Mouse (Mus musculus) limb, embryonic 14.5 days (tissue): ENCODE measurements around the gene Usp10. TPM values are rescaled to one million over a fixed set of nuclear protein-coding genes. Genes with fewer than 3 reads are reported as not detected.

ENCODE experiments used
- ATAC-seq: fragments of 200-750 bp; cut with Nextera tagmentation; 2 replicates; pipeline ENCODE4 v1.8.0; 2017; ENCODE audit warnings: low read depth, moderate number of reproducible peaks, moderate TSS enrichment; ENCODE audit not compliant: low FRiP score
- DNase-seq: peaks from one replicate; pipeline ENCODE4 v3.0.0-alpha.2; 2015; ENCODE audit warnings: low spot score
- H3K27ac ChIP-seq: fragments of 300-500 bp; sonication (generic); replicated peaks from 2 replicates; pipeline ENCODE4 v1.5.1; 2014; ENCODE audit warnings: low read depth, mild to moderate bottlenecking, low read length, moderate library complexity, mixed read lengths
- H3K27me3 ChIP-seq: fragments of 300-500 bp; sonication (generic); 2 replicates; pipeline ENCODE4 v1.6.1; 2014; ENCODE audit warnings: low read length, mixed read lengths; ENCODE audit not compliant: control insufficient read depth, insufficient read depth
- H3K36me3 ChIP-seq: fragments of 300-500 bp; sonication (generic); 2 replicates; pipeline ENCODE4 v1.6.1; 2014; ENCODE audit warnings: mild to moderate bottlenecking, low read length, moderate library complexity, mixed read lengths; ENCODE audit not compliant: control insufficient read depth, insufficient read depth
- H3K4me1 ChIP-seq: fragments of 300-500 bp; sonication (generic); 2 replicates; pipeline ENCODE4 v1.6.1; 2014; ENCODE audit warnings: antibody characterized with exemption, low read length, mixed read lengths; ENCODE audit not compliant: control insufficient read depth, insufficient read depth
- H3K4me2 ChIP-seq: fragments of 300-500 bp; sonication (generic); replicated peaks from 2 replicates; pipeline ENCODE4 v1.6.1; 2014; ENCODE audit warnings: low read depth, mild to moderate bottlenecking, low read length, moderate library complexity; ENCODE audit not compliant: severe bottlenecking
- H3K4me3 ChIP-seq: fragments of 300-500 bp; sonication (generic); replicated peaks from 2 replicates; pipeline ENCODE4 v1.5.1; 2014; ENCODE audit warnings: low read length
- H3K9ac ChIP-seq: fragments of 300-500 bp; sonication (generic); 2 replicates; pipeline ENCODE4 v1.6.1; 2014; ENCODE audit warnings: mild to moderate bottlenecking, low read depth, low read length, moderate library complexity; ENCODE audit not compliant: severe bottlenecking
- H3K9me3 ChIP-seq: fragments of 300-500 bp; sonication (generic); 2 replicates; pipeline ENCODE4 v1.6.1; 2016; ENCODE audit warnings: low read length; ENCODE audit not compliant: control insufficient read depth
- POLR2A ChIP-seq: fragments of 200-500 bp; IDR thresholded peaks from 2 replicates; pipeline ENCODE4 v1.8.0; 2012; ENCODE audit warnings: inconsistent platforms, mild to moderate bottlenecking, moderate library complexity, borderline replicate concordance; ENCODE audit not compliant: insufficient read depth, insufficient read length; ENCODE audit errors: extremely low read depth
- whole genome bisulfite sequencing: fragments of 180-500 bp; shearing (Covaris S2); extraction: QIAGEN DNeasy Blood & Tissue Kit; methylation state at CpG from one replicate; pipeline ENCODE4 v1.1.7; 2014; 5-methylcytosine and 5-hydroxymethylcytosine counted together
- polyA plus RNA-seq, 2 experiments: library from polyadenylated mRNA; depleted of rRNA in 1 of 2; stranded (reverse) in 1 of 2; unstranded in 1 of 2; fragments of >200 nt; fragmentation: Nextera tagmentation in 1 of 2; extraction: Ambion mirVana in 1 of 2; gene quantifications; 2 replicates each; pipeline versions ENCODE4 v1.2.1 to v1.2.3; 2012 to 2014

The Usp10 gene
- polyA plus RNA-seq, 2 experiments, result 95.9 to 131 TPM

DNA sequence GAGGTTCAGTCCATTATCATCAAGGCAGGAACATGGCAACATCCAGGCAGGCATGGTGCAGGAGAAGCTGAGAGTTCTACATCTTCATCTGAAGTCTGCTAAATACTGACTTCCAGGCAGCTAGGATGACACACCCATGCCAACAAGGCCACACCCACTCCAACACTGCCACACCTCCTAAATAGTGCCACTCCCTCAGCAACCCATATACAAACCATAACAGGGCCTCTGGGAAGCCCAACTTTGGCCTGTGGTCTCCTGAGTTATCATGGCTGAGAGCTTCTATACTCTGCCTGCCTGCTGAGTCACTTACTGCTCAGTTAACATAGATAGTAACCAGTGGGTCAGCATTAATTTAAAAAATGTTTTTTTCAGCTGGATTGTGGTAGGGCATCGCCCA is 37.0 kb upstream of the Usp10 start:
- Histone ChIP-seq H3K4me3 (no peak overlapping the region), H3K36me3 (peaks cover 38% of the 10 kb centered on the region), H3K27me3 (no peaks in the 10 kb centered on the region), H3K4me1 (no peaks in the 10 kb centered on the region), H3K4me2 (no peak overlapping the region), H3K9me3 (peaks cover 9% of the 10 kb centered on the region; the same call in 1 of the 2 replicates), H3K9ac (no peak overlapping the region), H3K27ac (no peak overlapping the region)
- ATAC-seq (no peak), DNase-seq (no peak)
- TF ChIP-seq POLR2A, result no peak
- 95% methylated on average over 1 of the region's 1 CpGs for WGBS

DNA sequence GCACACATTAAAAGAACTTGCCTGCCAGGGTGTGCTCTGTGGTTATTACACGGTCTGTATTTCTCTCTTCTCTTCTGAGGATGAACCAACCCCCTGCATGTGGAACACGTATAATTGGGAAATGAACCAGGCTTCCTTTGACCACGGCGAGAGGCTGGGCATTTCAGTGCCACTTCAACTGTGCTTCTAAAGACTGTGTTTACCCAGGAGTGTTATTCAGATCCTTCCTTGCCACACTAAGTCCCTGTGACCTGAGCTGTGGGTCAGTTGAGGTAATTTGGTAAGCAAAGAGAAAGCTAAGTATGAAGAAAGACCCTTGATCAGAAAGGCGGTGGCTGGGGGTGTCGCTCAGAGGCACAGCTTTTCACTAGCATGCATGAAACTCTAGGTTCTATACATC is 28.9 kb upstream of the Usp10 start:
- Histone ChIP-seq H3K4me1 (no peaks in the 10 kb centered on the region), H3K36me3 (peaks cover 5% of the 10 kb centered on the region; the same call in 1 of the 2 replicates), H3K4me3 (no peak overlapping the region), H3K9ac (no peak overlapping the region), H3K27me3 (no peaks in the 10 kb centered on the region), H3K9me3 (no peaks in the 10 kb centered on the region), H3K4me2 (no peak overlapping the region), H3K27ac (no peak overlapping the region)
- no peak for TF ChIP-seq POLR2A
- ATAC-seq, result no peak
- DNase-seq, result no peak
- 60% methylated on average over 6 of the region's 6 CpGs for WGBS

DNA sequence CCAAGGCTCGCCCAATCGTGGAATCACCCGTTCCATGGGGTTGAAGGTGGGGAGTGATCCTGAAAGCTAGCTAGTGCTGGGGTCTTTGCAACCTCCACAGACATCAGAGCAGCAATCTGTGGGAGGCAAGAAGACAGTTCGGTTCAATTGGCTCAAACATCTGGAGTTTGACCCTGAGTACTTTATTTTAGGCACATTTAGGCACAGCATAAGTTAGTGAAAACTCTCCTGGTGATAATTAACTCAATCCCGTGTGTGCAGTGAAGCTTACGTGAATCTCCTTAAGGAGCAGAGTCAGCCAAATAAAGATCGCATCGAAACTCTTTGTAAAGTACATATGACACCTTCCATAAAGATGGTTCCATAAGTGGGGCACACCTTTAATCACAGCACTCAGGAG is 28.2 kb upstream of the Usp10 start:
- WGBS, result 63% methylated on average over 8 of the region's 8 CpGs
- DNase-seq, result no peak
- TF ChIP-seq POLR2A, result no peak

DNA sequence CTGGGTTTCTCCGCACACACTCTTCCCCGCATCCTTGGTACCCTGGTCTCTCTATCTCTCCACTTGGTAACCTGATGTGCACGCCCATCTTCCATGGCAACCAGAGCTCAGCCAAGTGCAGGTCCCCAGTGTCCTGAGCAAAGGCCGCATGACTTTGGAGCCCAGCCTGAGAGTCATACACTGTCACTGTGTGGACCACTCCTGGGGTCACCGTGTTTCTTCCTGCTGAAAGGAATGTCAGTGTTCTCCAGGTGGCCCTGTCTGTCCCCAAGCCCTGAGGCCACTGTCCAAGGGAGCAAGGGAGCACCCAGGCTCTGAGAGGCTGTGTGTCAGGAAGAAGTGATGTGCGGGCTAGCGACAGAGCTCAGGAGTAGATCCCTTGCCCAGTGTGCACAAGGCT is 26.9 kb upstream of the Usp10 start:
- Histone ChIP-seq H3K4me2 (no peak overlapping the region), H3K27me3 (no peaks in the 10 kb centered on the region), H3K9me3 (no peaks in the 10 kb centered on the region), H3K27ac (no peak overlapping the region), H3K36me3 (no peaks in the 10 kb centered on the region), H3K9ac (no peak overlapping the region), H3K4me1 (no peaks in the 10 kb centered on the region), H3K4me3 (no peak overlapping the region)
- 90% methylated on average over 7 of the region's 7 CpGs for WGBS
- no peak for DNase-seq
- ATAC-seq, result no peak
- no peak for TF ChIP-seq POLR2A

More for the DNA sequence above, 28.2 kb upstream of the Usp10 start:
- no peak overlapping the region for H3K4me2 ChIP-seq
- no peaks in the 10 kb centered on the region for H3K4me1 ChIP-seq
- H3K36me3 ChIP-seq, result peaks cover 3% of the 10 kb centered on the region; the same call in 1 of the 2 replicates
- no peaks in the 10 kb centered on the region for H3K9me3 ChIP-seq
- H3K27ac ChIP-seq, result no peak overlapping the region
- H3K9ac ChIP-seq, result no peak overlapping the region
- no peak overlapping the region for H3K4me3 ChIP-seq
- H3K27me3 ChIP-seq, result no peaks in the 10 kb centered on the region
- ATAC-seq, result no peak

DNA sequence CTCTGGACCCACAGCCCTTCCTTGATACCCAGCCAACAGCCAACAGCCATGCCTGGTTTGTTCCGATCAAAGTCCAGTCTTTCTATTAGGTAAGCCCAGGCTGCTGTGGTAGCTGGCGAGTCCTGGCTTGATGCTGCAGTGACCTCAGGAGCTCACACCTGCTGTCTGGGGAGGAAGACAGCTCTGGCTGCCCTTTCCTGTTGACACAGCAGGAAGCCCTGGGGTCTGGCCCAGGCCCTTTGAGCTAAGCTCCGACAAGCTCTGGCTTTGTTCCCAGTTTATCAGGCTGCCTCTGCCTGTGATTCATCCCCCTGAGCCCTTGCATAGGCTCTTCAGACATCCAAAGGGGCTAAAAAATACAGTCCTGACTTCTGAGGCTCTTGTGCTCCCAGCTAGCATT is 24.5 kb upstream of the Usp10 start:
- DNase-seq, result peak; percentile 56
- no peaks in the 10 kb centered on the region for H3K36me3 ChIP-seq
- WGBS, result 33% methylated on average over 3 of the region's 3 CpGs
- no peaks in the 10 kb centered on the region for H3K9me3 ChIP-seq
- ATAC-seq, result no peak
- H3K27ac ChIP-seq, result no peak overlapping the region
- no peaks in the 10 kb centered on the region for H3K4me1 ChIP-seq
- TF ChIP-seq POLR2A, result no peak
- H3K9ac ChIP-seq, result no peak overlapping the region
- no peak overlapping the region for H3K4me3 ChIP-seq
- H3K27me3 ChIP-seq, result no peaks in the 10 kb centered on the region
- no peak overlapping the region for H3K4me2 ChIP-seq

DNA sequence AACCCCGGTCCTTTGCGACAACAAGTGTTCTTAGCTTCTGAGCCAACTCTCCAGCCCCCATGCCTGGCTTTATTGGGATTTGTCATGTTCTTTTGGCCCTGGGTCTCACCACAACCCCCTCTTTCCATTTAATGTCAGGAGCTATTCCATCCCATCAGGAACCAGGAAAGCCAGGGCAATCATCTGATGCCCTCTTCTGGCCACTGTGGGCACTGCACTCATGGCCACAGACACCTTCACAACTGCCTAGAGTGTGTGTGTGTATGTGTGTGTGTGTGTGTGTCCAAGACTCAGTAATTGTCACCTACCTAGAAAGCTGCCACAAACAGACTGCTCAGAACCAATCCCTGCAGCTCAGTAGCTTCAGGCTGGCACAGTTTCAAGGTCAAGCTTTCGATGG is 23.0 kb upstream of the Usp10 start:
- Histone ChIP-seq H3K27me3 (no peaks in the 10 kb centered on the region), H3K4me1 (no peaks in the 10 kb centered on the region), H3K36me3 (no peaks in the 10 kb centered on the region), H3K27ac (no peak overlapping the region), H3K4me2 (no peak overlapping the region), H3K9ac (no peak overlapping the region), H3K4me3 (no peak overlapping the region), H3K9me3 (no peaks in the 10 kb centered on the region)
- ATAC-seq, result no peak
- TF ChIP-seq POLR2A, result no peak
- no peak for DNase-seq
- WGBS, result 94% methylated on average over 3 of the region's 3 CpGs
